Mouse (Mus musculus) liver, embryonic 15.5 days (tissue): ENCODE data around the gene Hist2h2bb. TPM values are rescaled to one million over a fixed set of nuclear protein-coding genes. Genes with fewer than 3 reads are reported as not detected.

ENCODE experiments used
- ATAC-seq: fragments of 200-750 bp; cut with Nextera tagmentation; 2 replicates; pipeline ENCODE4 v1.8.0; 2017; ENCODE audit warnings: moderate number of reproducible peaks, mild to moderate bottlenecking, moderate library complexity; ENCODE audit not compliant: insufficient read depth
- H3K27ac ChIP-seq: fragments of 300-500 bp; sonication (generic); replicated peaks from 2 replicates; pipeline ENCODE4 v1.5.1; 2015; ENCODE audit warnings: mild to moderate bottlenecking, inconsistent platforms
- H3K27me3 ChIP-seq: fragments of 300-500 bp; sonication (generic); 2 replicates; pipeline ENCODE4 v1.6.1; 2015; ENCODE audit warnings: mild to moderate bottlenecking, inconsistent platforms
- H3K36me3 ChIP-seq: fragments of 300-500 bp; sonication (generic); replicated peaks from 2 replicates; pipeline ENCODE4 v1.6.1; 2015; ENCODE audit warnings: moderate library complexity, mild to moderate bottlenecking, inconsistent platforms
- H3K4me1 ChIP-seq: fragments of 300-500 bp; sonication (generic); replicated peaks from 2 replicates; pipeline ENCODE4 v1.6.1; 2015; ENCODE audit warnings: inconsistent platforms
- H3K4me2 ChIP-seq: fragments of 300-500 bp; sonication (generic); 2 replicates; pipeline ENCODE4 v1.6.1; 2015; ENCODE audit warnings: moderate library complexity, mild to moderate bottlenecking, inconsistent platforms
- H3K4me3 ChIP-seq: fragments of 300-500 bp; sonication (generic); replicated peaks from 2 replicates; pipeline ENCODE4 v1.5.1; 2015; ENCODE audit warnings: mild to moderate bottlenecking, inconsistent platforms
- H3K9ac ChIP-seq: fragments of 300-500 bp; sonication (generic); 2 replicates; pipeline ENCODE4 v1.6.1; 2015; ENCODE audit warnings: moderate library complexity, mild to moderate bottlenecking, inconsistent platforms
- H3K9me3 ChIP-seq: fragments of 300-500 bp; sonication (generic); replicated peaks from 2 replicates; pipeline ENCODE4 v1.6.1; 2016; ENCODE audit warnings: inconsistent platforms
- WGBS: fragments of 180-500 bp; shearing (Covaris S2); methylation state at CpG from one replicate; pipeline ENCODE4 v1.1.7; 2015; ENCODE audit warnings: mixed read lengths; ENCODE audit not compliant: insufficient replicate concordance; 5-methylcytosine and 5-hydroxymethylcytosine counted together
- polyA plus RNA-seq: library from polyadenylated mRNA; unstranded; fragments of >200 nt; fragmentation: Nextera tagmentation; extraction: Ambion mirVana; gene quantifications from 2 replicates; pipeline ENCODE4 v1.2.1, GENCODE M21; 2015

Hist2h2bb gene
- polyA plus RNA-seq, 1 experiment from 2014 or later: 24.6 TPM

GRCm38 (mm10) chr3:96255926-96256593 lies 13.5 kb upstream of the Hist2h2bb start:
- H3K9me3 ChIP-seq: no peaks in the 10 kb centered on the region
- no peaks in the 10 kb centered on the region for H3K36me3 ChIP-seq
- H3K4me3 ChIP-seq: no peak overlapping the region
- no peak overlapping the region for H3K4me2 ChIP-seq
- no peak for ATAC-seq
- 53% methylated on average over 5 of the region's 5 CpGs for WGBS
- no peak overlapping the region for H3K27ac ChIP-seq
- no peaks in the 10 kb centered on the region for H3K27me3 ChIP-seq
- no peak overlapping the region for H3K9ac ChIP-seq
- H3K4me1 ChIP-seq: peaks cover 49% of the 10 kb centered on the region

GRCm38 (mm10) chr3:96257190-96257589 lies 12.4 kb upstream of the Hist2h2bb start:
- Histone ChIP-seq H3K9me3 (no peaks in the 10 kb centered on the region), H3K9ac (no peak overlapping the region), H3K27me3 (no peaks in the 10 kb centered on the region), H3K4me3 (no peak overlapping the region), H3K27ac (no peak overlapping the region; the same call in 1 of the 2 replicates), H3K36me3 (no peaks in the 10 kb centered on the region), H3K4me2 (no peak overlapping the region), H3K4me1 (peaks cover 54% of the 10 kb centered on the region)
- ATAC-seq: no peak
- 66% methylated on average over 3 of the region's 3 CpGs for WGBS

GRCm38 (mm10) chr3:96260220-96260619 lies 9.3 kb upstream of the Hist2h2bb start:
- 70% methylated on average over 5 of the region's 5 CpGs for WGBS
- Histone ChIP-seq H3K27me3 (no peaks in the 10 kb centered on the region), H3K4me1 (peaks cover 47% of the 10 kb centered on the region), H3K9ac (no peak overlapping the region), H3K4me3 (no peak overlapping the region), H3K9me3 (no peaks in the 10 kb centered on the region), H3K27ac (no peak overlapping the region), H3K36me3 (no peaks in the 10 kb centered on the region), H3K4me2 (no peak overlapping the region)
- no peak for ATAC-seq

- peak overlapping the region; percentile 100 for H3K27ac ChIP-seq
- H3K4me2 ChIP-seq: peak overlapping the region; percentile 80
- 55% methylated on average over 3 of the region's 3 CpGs for WGBS
- no peaks in the 10 kb centered on the region for H3K36me3 ChIP-seq
- peaks cover 46% of the 10 kb centered on the region for H3K4me1 ChIP-seq
- H3K9me3 ChIP-seq: no peaks in the 10 kb centered on the region
- ATAC-seq: no peak
- H3K9ac ChIP-seq: peak overlapping the region; percentile 70
- peak overlapping the region; percentile 64 for H3K4me3 ChIP-seq
- H3K27me3 ChIP-seq: no peaks in the 10 kb centered on the region
Observed at GRCm38 (mm10) chr3:96261623-96262022, 7.9 kb upstream of the Hist2h2bb start.

- Histone ChIP-seq H3K4me2 (peak overlapping the region; percentile 80), H3K36me3 (no peaks in the 10 kb centered on the region), H3K4me3 (peak overlapping the region; percentile 64), H3K9ac (peak overlapping the region; percentile 70), H3K27ac (peak overlapping the region; percentile 100), H3K4me1 (peaks cover 47% of the 10 kb centered on the region), H3K27me3 (no peaks in the 10 kb centered on the region), H3K9me3 (no peaks in the 10 kb centered on the region)
- WGBS: under 1% methylated on average over 19 of the region's 19 CpGs
- ATAC-seq: peak; percentile 71
Observed at GRCm38 (mm10) chr3:96262216-96262875, 7.2 kb upstream of the Hist2h2bb start.

GRCm38 (mm10) chr3:96262979-96263550 lies 6.5 kb upstream of the Hist2h2bb start, which contains the start of gene Hist2h4:
Hist2h4 (minus strand) TSS chr3:96263311.
- Histone ChIP-seq H3K4me3 (peak within 1 kb of the TSS; percentile 64), H3K36me3 (no peaks in the 10 kb centered on the region), H3K27ac (peak within 1 kb of the TSS; percentile 100), H3K4me2 (peak within 1 kb of the TSS; percentile 80), H3K4me1 (peaks cover 52% of the 10 kb centered on the region), H3K27me3 (no peaks in the 10 kb centered on the region), H3K9me3 (no peaks in the 10 kb centered on the region), H3K9ac (peak within 1 kb of the TSS; percentile 70)
- under 1% methylated on average over 40 of the region's 40 CpGs for WGBS
- peak; percentile 86 for ATAC-seq

- Histone ChIP-seq H3K4me3 (peak overlapping the region; percentile 64), H3K36me3 (no peaks in the 10 kb centered on the region), H3K4me1 (peaks cover 55% of the 10 kb centered on the region), H3K27ac (peak overlapping the region; percentile 100), H3K27me3 (no peaks in the 10 kb centered on the region), H3K9ac (peak overlapping the region; percentile 70), H3K4me2 (peak overlapping the region; percentile 80), H3K9me3 (no peaks in the 10 kb centered on the region)
- WGBS: 5% methylated on average over 27 of the region's 27 CpGs
- no peak for ATAC-seq
Observed at GRCm38 (mm10) chr3:96263558-96264403, 5.8 kb upstream of the Hist2h2bb start.

GRCm38 (mm10) chr3:96264404-96264949 lies 5.1 kb upstream of the Hist2h2bb start:
- Histone ChIP-seq H3K27me3 (no peaks in the 10 kb centered on the region), H3K9me3 (no peaks in the 10 kb centered on the region), H3K4me3 (peak overlapping the region; percentile 64), H3K36me3 (no peaks in the 10 kb centered on the region), H3K4me1 (peaks cover 55% of the 10 kb centered on the region), H3K27ac (peak overlapping the region; percentile 100), H3K4me2 (peak overlapping the region; percentile 80), H3K9ac (peak overlapping the region; percentile 70)
- WGBS: 55% methylated on average over 7 of the region's 7 CpGs
- ATAC-seq: no peak

- Histone ChIP-seq H3K9ac (peak overlapping the region; percentile 4), H3K4me2 (peak overlapping the region; percentile 16; the same call in 1 of the 2 replicates), H3K9me3 (no peaks in the 10 kb centered on the region), H3K4me3 (no peak overlapping the region), H3K4me1 (peaks cover 59% of the 10 kb centered on the region), H3K36me3 (no peaks in the 10 kb centered on the region), H3K27ac (peak overlapping the region; percentile 75), H3K27me3 (no peaks in the 10 kb centered on the region)
- WGBS: 45% methylated on average over 8 of the region's 8 CpGs
- no peak for ATAC-seq
Observed at GRCm38 (mm10) chr3:96266132-96266710, 3.3 kb upstream of the Hist2h2bb start.

- Histone ChIP-seq H3K27me3 (no peaks in the 10 kb centered on the region), H3K9ac (peak overlapping the region; percentile 54; the same call in 1 of the 2 replicates), H3K27ac (peak overlapping the region; percentile 91), H3K9me3 (no peaks in the 10 kb centered on the region), H3K4me2 (peak overlapping the region; percentile 61), H3K4me3 (peak overlapping the region; percentile 45), H3K36me3 (no peaks in the 10 kb centered on the region), H3K4me1 (peaks cover 46% of the 10 kb centered on the region)
- no peak for ATAC-seq
- WGBS: 68% methylated on average over 4 of the region's 4 CpGs
Observed at GRCm38 (mm10) chr3:96267541-96267940, 2.0 kb upstream of the Hist2h2bb start.
